Comparison of ENCODE assay signal across 12 mouse cellular contexts in genomic region chr6:42381916-42382381, GRCm38 (mm10). TPM values are rescaled to one million over a fixed set of nuclear protein-coding genes. Genes with fewer than 3 reads are reported as not detected.
DNase-seq lines count a peak whose midpoint lies in the region; ATAC-seq and TF ChIP-seq lines count a peak whose summit lies in the region.
"Had no signal": no experiment of that assay in that cellular context is flagged by ENCODE, and none has a peak within 500 bp of the region (broad histone marks: within the 10 kb centered on the region; RNA-seq: fewer than 3 reads in every experiment).

No protein-coding gene starts in this region.

- H3K4me3 ChIP-seq in liver, adult 2 months (ENCODE audit: insufficient read depth, low read depth, low read length) = no peak overlapping the region
- no peak overlapping the region for H3K4me3 ChIP-seq in embryonic facial prominence, embryonic 12.5 days
- no peak overlapping the region for H3K4me3 ChIP-seq in intestine, embryonic 15.5 days (replicated peaks)
- no peak overlapping the region for H3K4me3 ChIP-seq in midbrain, embryonic 16.5 days (ENCODE audit: low read depth, low read length)

- H3K4me1 ChIP-seq in liver, adult 2 months (ENCODE audit: control insufficient read depth, insufficient read depth, low read length) = peaks cover 5% of the 10 kb centered on the region
- 0 out of 2 replicates have a peak, but pooled peaks cover 4% of the 10 kb centered on the region for H3K4me1 ChIP-seq in embryonic facial prominence, embryonic 12.5 days
- no peaks in the 10 kb centered on the region; the same call in 1 of the 2 replicates for H3K4me1 ChIP-seq in intestine, embryonic 15.5 days (replicated peaks)
- no peaks in the 10 kb centered on the region; the same call in 1 of the 2 replicates for H3K4me1 ChIP-seq in midbrain, embryonic 16.5 days (ENCODE audit: control insufficient read depth, insufficient read depth, low read length)

- DNase-seq in liver, adult 2 months (ENCODE audit: extremely low read depth, low read depth, low spot score) = peak; percentile 48
- no peak for DNase-seq in liver
- no peak for DNase-seq in adrenal gland, postnatal 36 days

- 72% methylated on average over 9 of the region's 9 CpGs for WGBS in liver, adult 2 months
- 46% methylated on average over 9 of the region's 9 CpGs for WGBS in embryonic facial prominence, embryonic 12.5 days
- 35% methylated on average over 9 of the region's 9 CpGs for WGBS in intestine, embryonic 15.5 days
- 75% methylated on average over 9 of the region's 9 CpGs for WGBS in midbrain, embryonic 16.5 days

- no peak overlapping the region for H3K4me2 ChIP-seq in embryonic facial prominence, embryonic 12.5 days (replicated peaks)
- 0 out of 2 replicates have a peak overlapping the region, but pooled peaks have one; percentile 17 for H3K4me2 ChIP-seq in intestine, embryonic 15.5 days (replicated peaks)
- no peak overlapping the region for H3K4me2 ChIP-seq in midbrain, embryonic 16.5 days (ENCODE audit: low read length)

- no peak for TF ChIP-seq POLR2A in liver, adult 2 months (IDR thresholded peaks at IDR 0.05; ENCODE audit: extremely low read depth, insufficient read depth, low read length)

- H3K9ac ChIP-seq in liver, adult 2 months (ENCODE audit: low read depth, low read length) = peak overlapping the region; percentile 40; the same call in 1 of the 2 replicates
- no peak overlapping the region for H3K9ac ChIP-seq in embryonic facial prominence, embryonic 12.5 days
- no peak overlapping the region for H3K9ac ChIP-seq in intestine, embryonic 15.5 days
- H3K9ac ChIP-seq in midbrain, embryonic 16.5 days (ENCODE audit: low read depth, low read length) = no peak overlapping the region

- TF ChIP-seq CTCF in liver, adult 2 months (IDR thresholded peaks at IDR 0.05; ENCODE audit: low read depth, low read length) = no peak

- no peaks in the 10 kb centered on the region for H3K27me3 ChIP-seq in liver, adult 2 months (ENCODE audit: control insufficient read depth, insufficient read depth, low read length)
- H3K27me3 ChIP-seq in embryonic facial prominence, embryonic 12.5 days = no peaks in the 10 kb centered on the region
- no peaks in the 10 kb centered on the region for H3K27me3 ChIP-seq in intestine, embryonic 15.5 days (replicated peaks)
- no peaks in the 10 kb centered on the region for H3K27me3 ChIP-seq in midbrain, embryonic 16.5 days (ENCODE audit: control insufficient read depth, insufficient read depth, low read depth, low read length)

- no peaks in the 10 kb centered on the region for H3K9me3 ChIP-seq in embryonic facial prominence, embryonic 12.5 days
- H3K9me3 ChIP-seq in intestine, embryonic 15.5 days = no peaks in the 10 kb centered on the region
- no peaks in the 10 kb centered on the region for H3K9me3 ChIP-seq in midbrain, embryonic 16.5 days (replicated peaks; ENCODE audit: control insufficient read depth, low read length, poor library complexity, severe bottlenecking)
- H3K9me3 ChIP-seq: G1E had no signal

- H3K27ac ChIP-seq in liver, adult 2 months (replicated peaks; ENCODE audit: insufficient read depth, low read depth, low read length) = peak overlapping the region; percentile 65
- 0 out of 2 replicates have a peak overlapping the region, but pooled peaks have one; percentile 4 for H3K27ac ChIP-seq in embryonic facial prominence, embryonic 12.5 days
- H3K27ac ChIP-seq in intestine, embryonic 15.5 days = 0 out of 2 replicates have a peak overlapping the region, but pooled peaks have one; percentile 17
- H3K27ac ChIP-seq in midbrain, embryonic 16.5 days (ENCODE audit: low read length) = no peak overlapping the region

- no peak for ATAC-seq in embryonic facial prominence, embryonic 12.5 days (ENCODE audit: insufficient number of reproducible peaks, insufficient read depth, low FRiP score, low TSS enrichment)
- no peak for ATAC-seq in intestine, embryonic 15.5 days
- peak; percentile 27 for ATAC-seq in megakaryocyte progenitor cell, adult 5-6 weeks (replicated peaks; ENCODE audit: poor library complexity)
- no peak for ATAC-seq in midbrain, embryonic 16.5 days
- no peak for ATAC-seq in activated CD4-positive, CD25-positive, alpha-beta regulatory T cell, adult 4 months

- H3K79me2 ChIP-seq in liver, adult 2 months (ENCODE audit: control insufficient read depth, insufficient read depth, low read length) = no peaks in the 10 kb centered on the region

- H3K36me3 ChIP-seq in liver, adult 2 months (ENCODE audit: control insufficient read depth, insufficient read depth, low read length) = no peaks in the 10 kb centered on the region
- no peaks in the 10 kb centered on the region for H3K36me3 ChIP-seq in embryonic facial prominence, embryonic 12.5 days
- no peaks in the 10 kb centered on the region for H3K36me3 ChIP-seq in intestine, embryonic 15.5 days
- H3K36me3 ChIP-seq in midbrain, embryonic 16.5 days (ENCODE audit: control insufficient read depth, insufficient read depth, low read length) = no peaks in the 10 kb centered on the region
- H3K36me3 ChIP-seq: G1E had no signal

RNA-seq across cellular contexts. Expression of gene Epha1, which starts 8.9 kb away (rescaled TPM):
- 27.6 and 30.9 TPM in 2 replicates for total RNA-seq in liver, adult 2 months (2014; rRNA removed)
- polyA plus RNA-seq in liver, adult 2 months (2012; rRNA removed) = 27.1 and 28.1 TPM in 2 replicates
- polyA plus RNA-seq in embryonic facial prominence, embryonic 12.5 days (2016; fragmentation: Nextera tagmentation; extraction: Ambion mirVana) = 4.7 and 7.2 TPM in 2 replicates
- 7.6 TPM in 2 replicates for polyA plus RNA-seq in intestine, embryonic 15.5 days (2015; fragmentation: Nextera tagmentation; extraction: Ambion mirVana)
- 0.07 TPM in 1 of 2 replicates, not detected in the other for total RNA-seq in megakaryocyte progenitor cell, adult 5-6 weeks (2015)
- not detected in 2 replicates for total RNA-seq in megakaryocyte progenitor cell, adult 5-6 weeks (2017)
- under 1 TPM; 0.46 to 0.49 TPM for total RNA-seq in adrenal gland, postnatal 36 days (2021)
- 0.47 and 0.94 TPM in 2 replicates for polyA plus RNA-seq in midbrain, embryonic 16.5 days (2015; fragmentation: Nextera tagmentation; extraction: Ambion mirVana)
- polyA plus RNA-seq in activated CD4-positive, CD25-positive, alpha-beta regulatory T cell, adult 4 months (2017; shearing (Covaris generic)) = under 1 TPM in 1 of 2 experiments, not detected in 1; 0.63 TPM
- total RNA-seq: G1E had no signal
- polyA plus RNA-seq: G1E had no signal

RNA-seq across cellular contexts. Expression of gene Tas2r143, which starts 18.1 kb away (rescaled TPM):
- 0.27 and 0.83 TPM in 2 replicates for total RNA-seq in liver, adult 2 months (2014; rRNA removed)
- polyA plus RNA-seq in liver, adult 2 months (2012; rRNA removed) = 0.13 and 0.17 TPM in 2 replicates
- not detected in 2 replicates for polyA plus RNA-seq in embryonic facial prominence, embryonic 12.5 days (2016; fragmentation: Nextera tagmentation; extraction: Ambion mirVana)
- polyA plus RNA-seq in intestine, embryonic 15.5 days (2015; fragmentation: Nextera tagmentation; extraction: Ambion mirVana) = not detected in 2 replicates
- total RNA-seq in megakaryocyte progenitor cell, adult 5-6 weeks (2015) = not detected in 2 replicates
- 1.1 TPM in 1 of 2 replicates, not detected in the other for total RNA-seq in megakaryocyte progenitor cell, adult 5-6 weeks (2017)
- total RNA-seq in adrenal gland, postnatal 36 days (2021) = 1 to 10 TPM; 2.3 to 5.9 TPM
- not detected in 2 replicates for polyA plus RNA-seq in midbrain, embryonic 16.5 days (2015; fragmentation: Nextera tagmentation; extraction: Ambion mirVana)
- polyA plus RNA-seq in activated CD4-positive, CD25-positive, alpha-beta regulatory T cell, adult 4 months (2017; shearing (Covaris generic)) = not detected
- total RNA-seq: heart, postnatal 14 days; left cerebral cortex, postnatal 14 days had no signal
- polyA plus RNA-seq: G1E; neural tube, embryonic 11.5 days had no signal

RNA-seq across cellular contexts. Expression of gene Tas2r135, which starts 23.3 kb away (rescaled TPM):
- total RNA-seq in liver, adult 2 months (2014; rRNA removed) = 0.27 and 0.28 TPM in 2 replicates
- polyA plus RNA-seq in liver, adult 2 months (2012; rRNA removed) = not detected in 2 replicates
- not detected in 2 replicates for polyA plus RNA-seq in embryonic facial prominence, embryonic 12.5 days (2016; fragmentation: Nextera tagmentation; extraction: Ambion mirVana)
- not detected in 2 replicates for polyA plus RNA-seq in intestine, embryonic 15.5 days (2015; fragmentation: Nextera tagmentation; extraction: Ambion mirVana)
- total RNA-seq in megakaryocyte progenitor cell, adult 5-6 weeks (2015) = not detected in 2 replicates
- total RNA-seq in megakaryocyte progenitor cell, adult 5-6 weeks (2017) = not detected in 2 replicates
- total RNA-seq in adrenal gland, postnatal 36 days (2021) = 1 to 10 TPM; 1.3 to 6.4 TPM
- polyA plus RNA-seq in midbrain, embryonic 16.5 days (2015; fragmentation: Nextera tagmentation; extraction: Ambion mirVana) = not detected in 2 replicates
- polyA plus RNA-seq in activated CD4-positive, CD25-positive, alpha-beta regulatory T cell, adult 4 months (2017; shearing (Covaris generic)) = under 1 TPM in 1 of 2 experiments, not detected in 1; 0.52 TPM
- total RNA-seq: left cerebral cortex, postnatal 14 days had no signal
- polyA plus RNA-seq: G1E; neural tube, embryonic 11.5 days had no signal

RNA-seq across cellular contexts. Expression of gene Zyx, which starts 32.5 kb away (rescaled TPM):
- total RNA-seq in liver, adult 2 months (2014; rRNA removed) = 6.4 and 9.5 TPM in 2 replicates
- polyA plus RNA-seq in liver, adult 2 months (2012; rRNA removed) = 43.1 and 49.8 TPM in 2 replicates
- polyA plus RNA-seq in embryonic facial prominence, embryonic 12.5 days (2016; fragmentation: Nextera tagmentation; extraction: Ambion mirVana) = 102 and 107 TPM in 2 replicates
- polyA plus RNA-seq in intestine, embryonic 15.5 days (2015; fragmentation: Nextera tagmentation; extraction: Ambion mirVana) = 82.7 and 83.4 TPM in 2 replicates
- total RNA-seq in megakaryocyte progenitor cell, adult 5-6 weeks (2015) = 75.9 and 83.2 TPM in 2 replicates
- total RNA-seq in megakaryocyte progenitor cell, adult 5-6 weeks (2017) = 18.1 and 22.2 TPM in 2 replicates
- total RNA-seq in adrenal gland, postnatal 36 days (2021) = 100 to 1,000 TPM; 107 to 144 TPM
- 55.1 and 56.5 TPM in 2 replicates for polyA plus RNA-seq in midbrain, embryonic 16.5 days (2015; fragmentation: Nextera tagmentation; extraction: Ambion mirVana)
- 10 to 100 TPM; 62.8 to 78.6 TPM for polyA plus RNA-seq in activated CD4-positive, CD25-positive, alpha-beta regulatory T cell, adult 4 months (2017; shearing (Covaris generic))

RNA-seq across cellular contexts. Expression of gene Tas2r126, which starts 52.4 kb away (rescaled TPM):
- 0.20 and 0.28 TPM in 2 replicates for total RNA-seq in liver, adult 2 months (2014; rRNA removed)
- polyA plus RNA-seq in liver, adult 2 months (2012; rRNA removed) = not detected in 2 replicates
- not detected in 2 replicates for polyA plus RNA-seq in embryonic facial prominence, embryonic 12.5 days (2016; fragmentation: Nextera tagmentation; extraction: Ambion mirVana)
- polyA plus RNA-seq in intestine, embryonic 15.5 days (2015; fragmentation: Nextera tagmentation; extraction: Ambion mirVana) = not detected in 2 replicates
- total RNA-seq in megakaryocyte progenitor cell, adult 5-6 weeks (2015) = not detected in 2 replicates
- total RNA-seq in megakaryocyte progenitor cell, adult 5-6 weeks (2017) = not detected in 2 replicates
- 1 to 10 TPM in 1 of 2 experiments, not detected in 1; 3.7 TPM for total RNA-seq in adrenal gland, postnatal 36 days (2021)
- polyA plus RNA-seq in midbrain, embryonic 16.5 days (2015; fragmentation: Nextera tagmentation; extraction: Ambion mirVana) = not detected in 2 replicates
- polyA plus RNA-seq in activated CD4-positive, CD25-positive, alpha-beta regulatory T cell, adult 4 months (2017; shearing (Covaris generic)) = not detected
- total RNA-seq: G1E; heart, postnatal 14 days; left cerebral cortex, postnatal 14 days had no signal
- polyA plus RNA-seq: G1E; neural tube, embryonic 11.5 days had no signal
